Mouse (Mus musculus): ENCODE results near the gene Gm42421. TPM values are rescaled to one million over a fixed set of nuclear protein-coding genes. Genes with fewer than 3 reads are reported as not detected.

Gm42421 gene
- polyA plus RNA-seq, 1 experiment from 2014 or later, result 0.90 TPM

DNA sequence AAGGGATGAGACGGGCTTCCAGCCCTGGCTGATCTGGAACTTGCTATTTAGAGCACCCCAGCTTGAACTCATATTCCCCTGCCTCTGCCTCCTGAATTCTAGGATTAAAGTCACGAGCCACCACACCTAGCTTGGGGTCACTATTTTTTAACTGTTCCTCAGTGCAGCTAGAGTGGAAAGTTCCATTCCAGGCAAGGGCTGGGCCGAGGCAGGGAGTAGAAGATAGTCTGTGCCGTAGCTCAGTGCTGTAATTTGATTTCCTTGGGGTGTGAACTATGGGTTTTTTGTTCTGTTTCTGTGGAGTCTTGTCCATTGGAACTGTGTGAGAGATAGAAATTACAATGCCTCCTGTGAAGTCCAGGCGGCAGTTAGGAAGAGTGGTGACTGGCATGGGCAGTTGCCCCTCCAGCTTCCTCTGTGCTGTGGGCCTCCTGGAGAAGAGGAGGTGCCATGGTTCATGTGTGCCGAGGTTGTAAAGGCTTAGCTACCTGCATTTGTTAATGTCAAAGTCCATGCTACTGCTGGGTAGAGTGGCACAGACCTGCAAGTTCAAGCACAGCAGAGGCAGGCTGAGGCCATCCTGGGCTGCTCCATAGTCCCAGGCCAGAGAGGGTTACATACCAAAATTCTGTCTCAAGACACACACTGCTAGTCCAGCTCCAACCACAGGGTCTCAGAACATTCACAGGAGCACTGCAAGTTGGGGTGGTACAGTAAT is 4.0 kb downstream of the Gm42421 start:
- Histone ChIP-seq H3K27me3 (ENCODE audit: control insufficient read depth, insufficient read depth, low read length) (no peaks in the 10 kb centered on the region), H3K9me3 (replicated peaks; ENCODE audit: control insufficient read depth, low read length) (no peaks in the 10 kb centered on the region), H3K4me3 (replicated peaks; ENCODE audit: low read length) (no peak overlapping the region), H3K9ac (ENCODE audit: low read length) (no peak overlapping the region), H3K27ac (ENCODE audit: low read length) (no peak overlapping the region), H3K36me3 (ENCODE audit: control insufficient read depth, insufficient read depth, low read length) (0 out of 2 replicates have a peak, but pooled peaks cover 8% of the 10 kb centered on the region), H3K4me1 (ENCODE audit: control insufficient read depth, insufficient read depth, low read length) (no peaks in the 10 kb centered on the region), H3K4me2 (ENCODE audit: low read depth, low read length) (no peak overlapping the region)
- ATAC-seq (ENCODE audit: insufficient read depth, low FRiP score), result no peak
- WGBS, result 77% methylated on average over 6 of the region's 6 CpGs

- H3K27ac ChIP-seq (ENCODE audit: low read length), result no peak within 1 kb of the TSS
- no peaks in the 10 kb centered on the region for H3K4me1 ChIP-seq (ENCODE audit: control insufficient read depth, insufficient read depth, low read length)
- no peaks in the 10 kb centered on the region for H3K9me3 ChIP-seq (replicated peaks; ENCODE audit: control insufficient read depth, low read length)
- H3K9ac ChIP-seq (ENCODE audit: low read length), result no peak within 1 kb of the TSS
- 0 out of 2 replicates have a peak, but pooled peaks cover 8% of the 10 kb centered on the region for H3K36me3 ChIP-seq (ENCODE audit: control insufficient read depth, insufficient read depth, low read length)
- no peak within 1 kb of the TSS for H3K4me2 ChIP-seq (ENCODE audit: low read depth, low read length)
- ATAC-seq (ENCODE audit: insufficient read depth, low FRiP score), result no peak
- H3K4me3 ChIP-seq (replicated peaks; ENCODE audit: low read length), result no peak within 1 kb of the TSS
- 20% methylated on average over 8 of the region's 8 CpGs for WGBS
- no peaks in the 10 kb centered on the region for H3K27me3 ChIP-seq (ENCODE audit: control insufficient read depth, insufficient read depth, low read length)
Observed at GRCm38 (mm10) chr5:143932831-143933230, 4.9 kb downstream of the Gm42421 start, which contains the start of gene Rsph10b. TSS of gene Rsph10b (plus strand) at chr5:143933035.

GRCm38 (mm10) chr5:143933414-143933813 is 5.4 kb downstream of the Gm42421 start:
- no peaks in the 10 kb centered on the region for H3K9me3 ChIP-seq (replicated peaks; ENCODE audit: control insufficient read depth, low read length)
- 89% methylated on average over 11 of the region's 11 CpGs for WGBS
- H3K27me3 ChIP-seq (ENCODE audit: control insufficient read depth, insufficient read depth, low read length), result no peaks in the 10 kb centered on the region
- no peak overlapping the region for H3K4me3 ChIP-seq (replicated peaks; ENCODE audit: low read length)
- H3K4me1 ChIP-seq (ENCODE audit: control insufficient read depth, insufficient read depth, low read length), result no peaks in the 10 kb centered on the region
- no peak overlapping the region for H3K9ac ChIP-seq (ENCODE audit: low read length)
- 0 out of 2 replicates have a peak, but pooled peaks cover 8% of the 10 kb centered on the region for H3K36me3 ChIP-seq (ENCODE audit: control insufficient read depth, insufficient read depth, low read length)
- no peak overlapping the region for H3K27ac ChIP-seq (ENCODE audit: low read length)
- no peak for ATAC-seq (ENCODE audit: insufficient read depth, low FRiP score)
- H3K4me2 ChIP-seq (ENCODE audit: low read depth, low read length), result no peak overlapping the region

DNA sequence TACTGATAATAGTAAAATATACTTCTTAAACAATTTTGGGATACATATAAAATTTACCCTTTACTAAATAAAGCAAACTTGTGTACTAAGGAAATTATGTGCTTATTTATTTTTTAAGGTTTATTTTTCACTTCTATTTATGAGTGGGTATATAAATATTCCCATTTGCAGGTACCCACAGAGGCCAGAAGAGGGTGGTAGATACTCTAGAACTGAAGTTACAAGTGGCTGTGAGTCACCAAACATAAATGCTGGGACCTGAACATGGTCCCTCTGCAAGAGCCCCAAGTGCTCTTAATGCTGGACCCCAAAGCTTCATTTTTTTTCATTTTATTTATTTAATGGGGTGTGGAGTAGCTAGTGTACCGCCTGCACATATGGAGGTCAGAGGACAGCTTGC is 5.9 kb downstream of the Gm42421 start:
- no peak for ATAC-seq (ENCODE audit: insufficient read depth, low FRiP score)
- H3K27ac ChIP-seq (ENCODE audit: low read length), result no peak overlapping the region
- H3K9me3 ChIP-seq (replicated peaks; ENCODE audit: control insufficient read depth, low read length), result no peaks in the 10 kb centered on the region
- H3K4me1 ChIP-seq (ENCODE audit: control insufficient read depth, insufficient read depth, low read length), result no peaks in the 10 kb centered on the region
- no peak overlapping the region for H3K4me2 ChIP-seq (ENCODE audit: low read depth, low read length)
- no peaks in the 10 kb centered on the region for H3K27me3 ChIP-seq (ENCODE audit: control insufficient read depth, insufficient read depth, low read length)
- H3K4me3 ChIP-seq (replicated peaks; ENCODE audit: low read length), result no peak overlapping the region
- WGBS, result 81% methylated on average over 1 of the region's 1 CpGs
- H3K36me3 ChIP-seq (ENCODE audit: control insufficient read depth, insufficient read depth, low read length), result 0 out of 2 replicates have a peak, but pooled peaks cover 8% of the 10 kb centered on the region
- H3K9ac ChIP-seq (ENCODE audit: low read length), result no peak overlapping the region

GRCm38 (mm10) chr5:143936156-143936555 is 8.2 kb downstream of the Gm42421 start:
- no peaks in the 10 kb centered on the region for H3K27me3 ChIP-seq (ENCODE audit: control insufficient read depth, insufficient read depth, low read length)
- 88% methylated on average over 9 of the region's 9 CpGs for WGBS
- H3K27ac ChIP-seq (ENCODE audit: low read length), result no peak overlapping the region
- no peaks in the 10 kb centered on the region for H3K9me3 ChIP-seq (replicated peaks; ENCODE audit: control insufficient read depth, low read length)
- H3K9ac ChIP-seq (ENCODE audit: low read length), result no peak overlapping the region
- no peak for ATAC-seq (ENCODE audit: insufficient read depth, low FRiP score)
- H3K4me3 ChIP-seq (replicated peaks; ENCODE audit: low read length), result no peak overlapping the region
- H3K4me2 ChIP-seq (ENCODE audit: low read depth, low read length), result no peak overlapping the region
- no peaks in the 10 kb centered on the region for H3K36me3 ChIP-seq (ENCODE audit: control insufficient read depth, insufficient read depth, low read length)
- no peaks in the 10 kb centered on the region for H3K4me1 ChIP-seq (ENCODE audit: control insufficient read depth, insufficient read depth, low read length)

DNA sequence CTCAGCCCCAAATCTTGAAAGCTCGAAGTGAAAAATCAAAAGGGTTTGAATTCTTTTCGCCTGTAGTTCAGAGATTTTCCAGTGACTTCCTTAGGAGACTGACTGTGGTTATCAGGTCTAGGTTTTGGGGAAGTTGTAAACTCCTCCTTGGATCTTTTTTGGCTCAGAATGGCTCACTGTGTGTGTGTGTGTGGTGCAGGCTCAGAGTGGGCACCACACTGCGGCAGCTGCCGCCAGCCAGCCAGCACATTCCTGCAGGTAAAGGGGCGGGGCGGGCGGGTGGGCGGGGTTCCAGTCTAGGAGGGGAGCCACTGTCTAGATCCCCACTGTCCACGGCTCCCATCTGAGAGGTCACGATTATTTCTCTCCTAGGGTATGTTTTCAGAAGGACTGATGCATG is 13.6 kb downstream of the Gm42421 start:
- Histone ChIP-seq H3K4me2 (ENCODE audit: low read depth, low read length) (peak overlapping the region; percentile 19; the same call in 1 of the 2 replicates), H3K27ac (ENCODE audit: low read length) (no peak overlapping the region), H3K36me3 (ENCODE audit: control insufficient read depth, insufficient read depth, low read length) (no peaks in the 10 kb centered on the region), H3K27me3 (ENCODE audit: control insufficient read depth, insufficient read depth, low read length) (no peaks in the 10 kb centered on the region), H3K4me3 (replicated peaks; ENCODE audit: low read length) (no peak overlapping the region), H3K9ac (ENCODE audit: low read length) (no peak overlapping the region), H3K4me1 (ENCODE audit: control insufficient read depth, insufficient read depth, low read length) (no peaks in the 10 kb centered on the region), H3K9me3 (replicated peaks; ENCODE audit: control insufficient read depth, low read length) (no peaks in the 10 kb centered on the region)
- WGBS, result 18% methylated on average over 10 of the region's 10 CpGs
- no peak for ATAC-seq (ENCODE audit: insufficient read depth, low FRiP score)

- WGBS, result 85% methylated on average over 14 of the region's 14 CpGs
- H3K9ac ChIP-seq (ENCODE audit: low read length), result no peak overlapping the region
Observed at GRCm38 (mm10) chr5:143943231-143944125, 15.5 kb downstream of the Gm42421 start.

DNA sequence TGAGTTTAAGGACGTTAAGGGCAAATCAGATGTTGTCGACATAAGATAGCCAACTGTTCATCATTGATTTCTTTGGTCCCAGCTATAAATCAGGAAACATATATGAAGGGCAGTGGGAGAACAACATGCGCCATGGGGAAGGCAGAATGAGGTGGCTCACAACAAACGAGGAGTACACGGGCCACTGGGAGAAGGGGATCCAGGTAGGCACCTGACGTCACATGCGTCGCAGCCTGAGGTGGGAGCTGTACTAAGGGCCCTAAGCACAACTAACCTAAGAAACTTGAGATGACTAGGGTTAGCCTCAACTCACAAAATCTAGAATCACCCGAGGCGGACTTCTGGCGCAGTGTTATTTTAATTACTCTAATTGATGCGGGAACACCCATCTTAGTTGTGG is 20.4 kb downstream of the Gm42421 start:
- no peak overlapping the region for H3K27ac ChIP-seq (ENCODE audit: low read length)
- no peak for ATAC-seq (ENCODE audit: insufficient read depth, low FRiP score)
- H3K4me1 ChIP-seq (ENCODE audit: control insufficient read depth, insufficient read depth, low read length), result no peaks in the 10 kb centered on the region
- H3K9ac ChIP-seq (ENCODE audit: low read length), result no peak overlapping the region
- WGBS, result 85% methylated on average over 12 of the region's 12 CpGs
- no peak overlapping the region for H3K4me2 ChIP-seq (ENCODE audit: low read depth, low read length)
- no peaks in the 10 kb centered on the region for H3K9me3 ChIP-seq (replicated peaks; ENCODE audit: control insufficient read depth, low read length)
- H3K4me3 ChIP-seq (replicated peaks; ENCODE audit: low read length), result no peak overlapping the region
- H3K36me3 ChIP-seq (ENCODE audit: control insufficient read depth, insufficient read depth, low read length), result no peaks in the 10 kb centered on the region
- H3K27me3 ChIP-seq (ENCODE audit: control insufficient read depth, insufficient read depth, low read length), result no peaks in the 10 kb centered on the region

More at GRCm38 (mm10) chr5:143943231-143944125, 15.5 kb downstream of the Gm42421 start:
- no peaks in the 10 kb centered on the region for H3K9me3 ChIP-seq (replicated peaks; ENCODE audit: control insufficient read depth, low read length)
- no peak overlapping the region for H3K27ac ChIP-seq (ENCODE audit: low read length)
- H3K4me1 ChIP-seq (ENCODE audit: control insufficient read depth, insufficient read depth, low read length), result no peaks in the 10 kb centered on the region
- no peak overlapping the region for H3K4me2 ChIP-seq (ENCODE audit: low read depth, low read length)
- no peak overlapping the region for H3K4me3 ChIP-seq (replicated peaks; ENCODE audit: low read length)
- H3K36me3 ChIP-seq (ENCODE audit: control insufficient read depth, insufficient read depth, low read length), result no peaks in the 10 kb centered on the region
- no peaks in the 10 kb centered on the region for H3K27me3 ChIP-seq (ENCODE audit: control insufficient read depth, insufficient read depth, low read length)
- no peak for ATAC-seq (ENCODE audit: insufficient read depth, low FRiP score)

GRCm38 (mm10) chr5:143950016-143950415 is 22.0 kb downstream of the Gm42421 start:
- Histone ChIP-seq H3K4me1 (ENCODE audit: control insufficient read depth, insufficient read depth, low read length) (no peaks in the 10 kb centered on the region), H3K4me2 (ENCODE audit: low read depth, low read length) (no peak overlapping the region), H3K4me3 (replicated peaks; ENCODE audit: low read length) (no peak overlapping the region), H3K27ac (ENCODE audit: low read length) (no peak overlapping the region), H3K36me3 (ENCODE audit: control insufficient read depth, insufficient read depth, low read length) (no peaks in the 10 kb centered on the region), H3K9ac (ENCODE audit: low read length) (no peak overlapping the region), H3K27me3 (ENCODE audit: control insufficient read depth, insufficient read depth, low read length) (no peaks in the 10 kb centered on the region), H3K9me3 (replicated peaks; ENCODE audit: control insufficient read depth, low read length) (no peaks in the 10 kb centered on the region)
- no peak for ATAC-seq (ENCODE audit: insufficient read depth, low FRiP score)
- WGBS, result 41% methylated on average over 5 of the region's 5 CpGs

Measured in stomach, embryonic 16.5 days (tissue).